Mouse (Mus musculus) thymus, postnatal 14 days (tissue): ENCODE data around the gene Defa25.
"Not testable (repeated sequence)": the region's sequence is repeated elsewhere in the genome, so short reads cannot be mapped to it uniquely, and the experiment has no call there.

Experiments used
- DNase-seq: peaks from one replicate; pipeline ENCODE4 v3.0.0; 2021

Defa25 gene

GRCm38 (mm10) chr8:21084142-21084541, at the start of gene Defa25:
Gene Defa25, plus strand, starts transcription at chr8:21084442.
- not testable (repeated sequence) for DNase-seq

- not testable (repeated sequence) for DNase-seq
Observed at GRCm38 (mm10) chr8:21054747-21055146, 29.5 kb upstream of the Defa25 start, which contains the start of gene Defa23. Gene Defa23, plus strand, starts transcription at chr8:21055047.

- not testable (repeated sequence) for DNase-seq
Observed at GRCm38 (mm10) chr8:21064738-21065137, 19.5 kb upstream of the Defa25 start, which contains the start of gene Defa35. Gene Defa35, plus strand, starts transcription at chr8:21065038.

- no peak for DNase-seq
Observed at GRCm38 (mm10) chr8:21093106-21093505, 8.9 kb downstream of the Defa25 start.

GRCm38 (mm10) chr8:21095950-21096349, 11.7 kb downstream of the Defa25 start, which contains the start of gene Gm14851:
Gene Gm14851, minus strand, starts transcription at chr8:21096050.
- DNase-seq, result not testable (repeated sequence)

GRCm38 (mm10) chr8:21134342-21134741, 50.1 kb downstream of the Defa25 start, which contains the start of gene Defa30:
Gene Defa30, plus strand, starts transcription at chr8:21134642.
- not testable (repeated sequence) for DNase-seq
